15 mouse cellular contexts compared by ENCODE assay signal in the genomic region with DNA sequence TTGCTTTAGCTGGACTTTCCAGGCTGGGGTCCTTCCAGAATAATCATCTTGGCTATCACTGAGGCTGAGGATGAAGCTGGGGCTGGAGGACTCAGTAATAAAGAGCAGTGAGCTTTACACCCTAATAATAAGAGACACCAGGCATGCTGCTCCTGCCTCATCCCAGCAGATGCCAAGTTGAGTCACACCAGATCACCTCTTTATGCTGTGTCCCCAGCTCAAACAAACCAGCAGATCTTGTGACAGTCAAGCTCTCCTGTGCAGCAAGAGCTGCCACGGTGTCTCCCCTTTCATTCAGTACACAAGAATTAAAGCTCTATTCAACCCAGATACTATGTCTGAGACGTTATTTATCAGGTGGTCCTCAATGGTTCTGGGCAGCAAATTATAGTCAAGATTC.
"Had no signal": no experiment of that assay in that cellular context is flagged by ENCODE, and none has a peak within 500 bp of the region (broad histone marks: within the 10 kb centered on the region; RNA-seq: fewer than 3 reads in every experiment).

No protein-coding gene starts in this region.

- H3K4me1 ChIP-seq: liver, embryonic 13.5 days; midbrain, embryonic 12.5 days; midbrain, embryonic 15.5 days; neural tube, embryonic 12.5 days had no signal

- H3K9me3 ChIP-seq: liver, embryonic 13.5 days; midbrain, embryonic 12.5 days; midbrain, embryonic 15.5 days; neural tube, embryonic 12.5 days; neural tube, embryonic 15.5 days had no signal

- H3K4me2 ChIP-seq: liver, embryonic 13.5 days; midbrain, embryonic 12.5 days; midbrain, embryonic 15.5 days; neural tube, embryonic 12.5 days; neural tube, embryonic 15.5 days had no signal

- H3K27ac ChIP-seq: kidney, postnatal 0 days; layer of hippocampus, adult 2 months; liver, embryonic 13.5 days; midbrain, embryonic 12.5 days; midbrain, embryonic 15.5 days; neural tube, embryonic 12.5 days; neural tube, embryonic 15.5 days had no signal

- H3K4me3 ChIP-seq: layer of hippocampus, adult 2 months; liver, embryonic 13.5 days; midbrain, embryonic 12.5 days; midbrain, embryonic 15.5 days; neural tube, embryonic 12.5 days; neural tube, embryonic 15.5 days had no signal

- ATAC-seq: midbrain, embryonic 15.5 days had no signal

- H3K9ac ChIP-seq: liver, embryonic 13.5 days; midbrain, embryonic 12.5 days; midbrain, embryonic 15.5 days; neural tube, embryonic 12.5 days; neural tube, embryonic 15.5 days had no signal

- H3K27me3 ChIP-seq: liver, embryonic 13.5 days; midbrain, embryonic 12.5 days; midbrain, embryonic 15.5 days; neural tube, embryonic 12.5 days; neural tube, embryonic 15.5 days had no signal

- H3K36me3 ChIP-seq: midbrain, embryonic 12.5 days; midbrain, embryonic 15.5 days; neural tube, embryonic 12.5 days; neural tube, embryonic 15.5 days had no signal

- DNase-seq: kidney, postnatal 25 days; layer of hippocampus, adult 9-11 months; liver, embryonic 13.5 days; lung, adult 2 months; lung, postnatal 14 days; lung, postnatal 4 days; right cerebral cortex, postnatal 25 days; thymus, adult 18-20 months; thymus, postnatal 36 days had no signal
